Mouse (Mus musculus): ENCODE data around the gene Dazl. TPM values are rescaled to one million over a fixed set of nuclear protein-coding genes. Genes with fewer than 3 reads are reported as not detected.
"Not testable (repeated sequence)": the region's sequence is repeated elsewhere in the genome, so short reads cannot be mapped to it uniquely, and the experiment has no call there.

Dazl gene
- polyA plus RNA-seq, 1 experiment from 2014 or later, result 0.12 TPM

DNA sequence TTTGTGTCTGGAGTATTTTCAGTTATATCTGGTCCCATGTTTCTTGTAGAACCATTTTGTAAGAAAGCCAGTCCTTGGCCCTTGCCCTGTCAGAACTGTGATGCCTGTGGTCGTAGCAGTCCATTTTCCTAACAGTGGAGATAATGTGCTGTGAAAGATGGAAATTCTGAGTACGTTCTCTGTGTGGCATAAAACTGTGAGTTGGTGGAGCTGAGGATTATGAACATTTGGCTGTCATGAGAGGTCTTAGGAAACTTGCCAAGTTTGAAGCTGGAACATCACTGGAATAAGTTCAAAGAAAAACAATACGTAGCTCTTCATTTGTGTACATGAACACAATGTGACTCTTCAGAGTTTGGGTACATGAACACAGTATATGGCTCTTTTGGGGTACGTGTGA lies 31.8 kb downstream of the Dazl start:
- not testable (repeated sequence) for H3K27me3 ChIP-seq; H3K4me2 ChIP-seq; H3K4me3 ChIP-seq; H3K27ac ChIP-seq; H3K9me3 ChIP-seq; H3K36me3 ChIP-seq; ATAC-seq (ENCODE audit: insufficient number of reproducible peaks, low FRiP score, low TSS enrichment, low read depth); H3K4me1 ChIP-seq; H3K9ac ChIP-seq
- WGBS, result 65% methylated on average over 4 of the region's 4 CpGs

DNA sequence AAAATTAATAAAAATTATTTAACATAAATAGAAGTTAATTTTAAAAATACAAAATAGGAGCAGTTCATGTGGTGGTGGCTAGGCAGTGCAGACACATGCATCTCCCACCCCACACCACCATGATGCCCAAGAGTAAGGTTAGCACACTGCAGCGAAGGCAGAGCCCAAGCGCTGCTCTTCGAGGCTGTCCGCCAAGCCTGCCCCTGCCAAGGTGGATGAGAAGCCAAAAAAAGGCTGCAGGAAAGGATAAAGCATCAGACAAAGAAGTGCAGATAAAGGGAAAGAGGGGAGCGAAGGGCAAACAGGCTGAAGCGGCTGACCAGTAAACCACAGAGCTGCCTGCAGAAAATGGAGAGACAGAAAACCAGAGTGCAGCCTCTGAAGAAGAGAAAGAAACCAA lies 32.6 kb downstream of the Dazl start:
- no peaks in the 10 kb centered on the region for H3K27me3 ChIP-seq
- no peak overlapping the region for H3K4me3 ChIP-seq
- H3K4me2 ChIP-seq, result no peak overlapping the region
- H3K9ac ChIP-seq, result no peak overlapping the region
- no peaks in the 10 kb centered on the region for H3K4me1 ChIP-seq
- H3K36me3 ChIP-seq, result no peaks in the 10 kb centered on the region
- H3K27ac ChIP-seq, result no peak overlapping the region
- H3K9me3 ChIP-seq, result no peaks in the 10 kb centered on the region
- 94% methylated on average over 6 of the region's 6 CpGs for WGBS
- ATAC-seq (ENCODE audit: insufficient number of reproducible peaks, low FRiP score, low TSS enrichment, low read depth), result no peak

DNA sequence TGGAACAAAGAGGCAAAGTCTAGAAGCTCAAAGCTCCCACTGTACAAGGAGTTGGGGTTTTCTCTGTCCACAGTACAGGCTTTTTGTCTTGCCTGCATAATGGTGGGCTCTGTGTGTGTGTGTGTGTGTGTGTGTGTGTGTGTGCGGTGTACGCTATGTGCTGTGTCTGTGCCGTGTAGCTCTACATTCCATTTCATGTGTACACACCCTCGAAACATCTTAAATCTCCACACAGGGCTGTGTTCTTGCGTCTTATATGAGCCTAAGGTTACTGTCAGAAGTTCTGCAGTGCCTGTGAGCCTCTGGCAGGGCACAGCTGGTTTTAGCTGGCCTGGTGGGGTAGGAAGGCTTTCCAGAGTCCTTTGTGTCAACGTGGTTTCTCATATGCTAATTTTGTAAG lies 46.8 kb downstream of the Dazl start:
- ATAC-seq (ENCODE audit: insufficient number of reproducible peaks, low FRiP score, low TSS enrichment, low read depth), result no peak
- no peak overlapping the region for H3K4me3 ChIP-seq
- H3K4me1 ChIP-seq, result no peaks in the 10 kb centered on the region
- H3K27ac ChIP-seq, result no peak overlapping the region
- no peaks in the 10 kb centered on the region for H3K9me3 ChIP-seq
- no peak overlapping the region for H3K9ac ChIP-seq
- H3K36me3 ChIP-seq, result no peaks in the 10 kb centered on the region
- H3K4me2 ChIP-seq, result no peak overlapping the region
- 73% methylated on average over 6 of the region's 6 CpGs for WGBS
- no peaks in the 10 kb centered on the region for H3K27me3 ChIP-seq

DNA sequence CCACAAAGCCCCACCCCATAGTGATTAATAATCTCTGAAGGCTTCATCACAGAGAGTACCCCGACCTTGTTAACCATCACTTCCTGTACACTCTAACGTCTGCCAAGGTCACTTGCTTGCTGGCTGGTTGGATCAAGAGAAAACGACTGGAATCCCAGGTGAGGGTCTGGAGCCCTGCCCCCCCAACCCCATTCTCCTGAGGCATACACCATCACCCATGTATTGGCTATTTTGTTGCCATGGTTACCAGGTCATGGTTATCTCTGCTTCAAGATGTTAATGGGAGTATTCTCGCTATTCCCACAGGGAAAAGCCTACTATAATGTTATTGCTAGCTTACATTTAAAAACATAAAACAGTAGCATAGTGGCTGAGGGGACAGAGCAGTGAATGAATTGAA lies 48.8 kb downstream of the Dazl start:
- Histone ChIP-seq H3K9me3 (no peaks in the 10 kb centered on the region), H3K36me3 (no peaks in the 10 kb centered on the region), H3K4me3 (no peak overlapping the region), H3K27ac (no peak overlapping the region), H3K9ac (no peak overlapping the region), H3K4me1 (no peaks in the 10 kb centered on the region), H3K4me2 (no peak overlapping the region), H3K27me3 (no peaks in the 10 kb centered on the region)
- WGBS, result 60% methylated on average over 4 of the region's 4 CpGs
- no peak for ATAC-seq (ENCODE audit: insufficient number of reproducible peaks, low FRiP score, low TSS enrichment, low read depth)

DNA sequence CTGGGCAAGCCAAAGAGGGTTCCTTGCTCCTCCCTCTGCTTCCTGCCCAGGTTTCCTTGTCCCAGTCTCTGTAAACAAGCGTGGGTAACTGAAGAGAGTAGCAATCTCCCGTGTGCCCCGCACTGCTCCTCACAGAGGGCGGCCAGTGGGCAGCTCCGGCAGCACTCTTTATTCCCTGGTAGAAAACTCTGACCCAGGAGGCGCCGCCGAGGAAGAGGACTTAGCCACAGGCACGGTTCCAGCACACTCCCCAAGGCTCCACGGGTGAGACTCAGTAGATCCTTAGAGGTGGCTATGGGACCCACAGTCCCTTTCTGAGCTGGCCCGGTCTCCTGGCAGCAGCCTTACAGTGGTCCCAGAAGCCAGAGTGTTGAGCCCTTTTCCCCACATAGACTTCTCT lies 50.1 kb downstream of the Dazl start:
- no peaks in the 10 kb centered on the region for H3K9me3 ChIP-seq
- H3K4me3 ChIP-seq, result no peak overlapping the region
- WGBS, result 84% methylated on average over 11 of the region's 11 CpGs
- no peak for ATAC-seq (ENCODE audit: insufficient number of reproducible peaks, low FRiP score, low TSS enrichment, low read depth)
- H3K27ac ChIP-seq, result no peak overlapping the region
- no peaks in the 10 kb centered on the region for H3K4me1 ChIP-seq
- H3K27me3 ChIP-seq, result peaks cover 2% of the 10 kb centered on the region; the same call in 1 of the 2 replicates
- no peak overlapping the region for H3K4me2 ChIP-seq
- H3K36me3 ChIP-seq, result no peaks in the 10 kb centered on the region
- H3K9ac ChIP-seq, result no peak overlapping the region

DNA sequence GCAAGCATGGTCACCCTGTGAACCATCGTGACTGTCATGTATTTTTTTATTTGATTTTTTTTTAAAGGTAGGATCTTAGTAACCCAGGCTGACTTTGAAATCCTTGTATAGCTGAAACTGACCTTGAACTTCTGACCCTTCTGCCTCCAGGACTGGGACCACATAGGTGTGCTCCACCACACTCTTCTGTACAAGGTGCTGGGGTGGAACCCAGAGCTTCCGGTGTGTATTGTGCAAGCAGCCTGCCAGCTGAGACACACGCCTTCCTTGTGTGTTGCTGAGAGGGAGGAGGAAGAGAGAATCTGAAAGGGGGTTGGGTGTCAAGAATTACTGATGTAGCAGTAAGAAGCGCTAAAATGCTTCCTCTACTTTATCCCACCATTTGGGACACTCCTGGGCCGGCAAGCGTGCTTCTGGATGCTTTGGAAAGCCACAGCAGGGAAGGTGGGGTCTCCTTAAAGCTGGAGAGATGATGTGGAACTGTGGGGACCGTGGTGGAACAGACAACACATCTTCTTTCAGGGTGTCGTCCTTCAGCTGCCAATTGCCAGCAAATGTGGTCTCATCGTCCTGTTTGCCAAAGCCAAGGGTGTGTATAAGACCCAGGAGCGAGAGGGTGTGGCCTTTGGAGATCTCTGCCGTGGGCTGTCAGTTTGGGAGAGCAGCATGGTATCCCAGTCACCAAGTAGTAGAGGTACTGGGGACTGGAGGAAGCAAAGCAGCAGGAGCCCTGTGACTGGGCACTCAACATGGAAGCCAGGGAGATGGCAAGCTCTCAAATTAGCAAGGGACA lies 55.4 kb downstream of the Dazl start:
- Histone ChIP-seq H3K9me3 (no peaks in the 10 kb centered on the region), H3K27me3 (peaks cover 8% of the 10 kb centered on the region; the same call in 1 of the 2 replicates), H3K4me1 (peaks cover 7% of the 10 kb centered on the region), H3K4me3 (no peak overlapping the region), H3K36me3 (no peaks in the 10 kb centered on the region), H3K4me2 (no peak overlapping the region), H3K9ac (no peak overlapping the region), H3K27ac (no peak overlapping the region)
- no peak; the same call in 1 of the 2 replicates for ATAC-seq (ENCODE audit: insufficient number of reproducible peaks, low FRiP score, low TSS enrichment, low read depth)
- WGBS, result 64% methylated on average over 11 of the region's 11 CpGs

DNA sequence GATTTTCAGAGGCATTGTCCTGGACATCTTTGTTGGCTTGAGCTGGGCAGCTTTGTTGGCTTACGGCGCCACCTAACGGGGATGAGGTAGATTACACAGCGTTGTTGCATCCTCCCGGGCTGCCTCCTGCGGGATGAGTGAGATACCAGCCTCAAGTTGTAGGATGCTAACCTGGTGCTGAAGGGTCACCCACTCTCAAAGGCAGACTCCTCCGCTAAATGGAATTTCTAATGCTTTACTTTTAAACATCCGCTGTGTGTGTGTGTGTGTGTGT lies 56.1 kb downstream of the Dazl start:
- 5% methylated on average over 8 of the region's 8 CpGs for WGBS
- H3K9ac ChIP-seq, result no peak overlapping the region
- no peaks in the 10 kb centered on the region for H3K36me3 ChIP-seq
- H3K27ac ChIP-seq, result no peak overlapping the region
- ATAC-seq (ENCODE audit: insufficient number of reproducible peaks, low FRiP score, low TSS enrichment, low read depth), result no peak
- H3K4me2 ChIP-seq, result no peak overlapping the region
- H3K4me3 ChIP-seq, result no peak overlapping the region
- H3K9me3 ChIP-seq, result no peaks in the 10 kb centered on the region
- peaks cover 8% of the 10 kb centered on the region; the same call in 1 of the 2 replicates for H3K27me3 ChIP-seq
- H3K4me1 ChIP-seq, result peaks cover 7% of the 10 kb centered on the region

DNA sequence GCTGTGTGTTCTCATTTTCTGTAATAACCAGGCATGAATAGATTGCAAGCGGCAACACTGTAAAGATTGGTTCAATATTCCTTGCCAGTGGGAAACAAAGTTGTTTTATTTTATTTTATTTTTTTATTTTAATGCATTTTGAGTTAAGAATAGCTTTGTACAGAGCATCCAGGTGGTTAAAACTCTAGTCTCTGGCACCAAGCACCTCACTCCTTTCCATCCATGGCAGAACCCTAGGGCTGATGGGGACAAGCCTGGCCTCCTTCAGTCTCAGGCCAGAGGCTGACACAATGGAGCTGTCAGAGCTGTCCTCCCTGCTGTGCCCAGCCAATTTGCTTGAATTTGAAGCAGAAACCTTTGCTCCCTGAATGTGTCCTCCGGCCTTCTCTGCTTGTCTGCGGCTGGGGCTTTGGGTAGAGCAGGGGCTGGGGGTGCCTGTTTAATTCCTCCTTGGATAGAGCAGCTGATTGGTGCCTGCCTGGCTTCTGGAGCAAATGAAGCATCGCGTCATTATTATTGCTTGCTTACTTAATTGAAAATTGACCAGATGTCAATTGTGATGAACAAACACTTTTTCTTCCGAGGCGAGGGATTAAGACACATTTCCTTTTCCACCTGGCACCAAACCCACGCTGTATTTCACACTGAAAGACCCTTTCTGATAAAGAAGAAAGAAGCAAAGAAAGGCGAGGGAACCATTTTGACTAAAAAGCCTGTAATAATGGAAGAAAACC lies 56.6 kb downstream of the Dazl start:
- Histone ChIP-seq H3K9me3 (no peaks in the 10 kb centered on the region), H3K4me2 (no peak overlapping the region), H3K4me1 (peaks cover 7% of the 10 kb centered on the region), H3K4me3 (no peak overlapping the region), H3K9ac (no peak overlapping the region), H3K27ac (no peak overlapping the region), H3K27me3 (peaks cover 8% of the 10 kb centered on the region; the same call in 1 of the 2 replicates), H3K36me3 (no peaks in the 10 kb centered on the region)
- ATAC-seq (ENCODE audit: insufficient number of reproducible peaks, low FRiP score, low TSS enrichment, low read depth), result no peak
- WGBS, result 39% methylated on average over 9 of the region's 9 CpGs

DNA sequence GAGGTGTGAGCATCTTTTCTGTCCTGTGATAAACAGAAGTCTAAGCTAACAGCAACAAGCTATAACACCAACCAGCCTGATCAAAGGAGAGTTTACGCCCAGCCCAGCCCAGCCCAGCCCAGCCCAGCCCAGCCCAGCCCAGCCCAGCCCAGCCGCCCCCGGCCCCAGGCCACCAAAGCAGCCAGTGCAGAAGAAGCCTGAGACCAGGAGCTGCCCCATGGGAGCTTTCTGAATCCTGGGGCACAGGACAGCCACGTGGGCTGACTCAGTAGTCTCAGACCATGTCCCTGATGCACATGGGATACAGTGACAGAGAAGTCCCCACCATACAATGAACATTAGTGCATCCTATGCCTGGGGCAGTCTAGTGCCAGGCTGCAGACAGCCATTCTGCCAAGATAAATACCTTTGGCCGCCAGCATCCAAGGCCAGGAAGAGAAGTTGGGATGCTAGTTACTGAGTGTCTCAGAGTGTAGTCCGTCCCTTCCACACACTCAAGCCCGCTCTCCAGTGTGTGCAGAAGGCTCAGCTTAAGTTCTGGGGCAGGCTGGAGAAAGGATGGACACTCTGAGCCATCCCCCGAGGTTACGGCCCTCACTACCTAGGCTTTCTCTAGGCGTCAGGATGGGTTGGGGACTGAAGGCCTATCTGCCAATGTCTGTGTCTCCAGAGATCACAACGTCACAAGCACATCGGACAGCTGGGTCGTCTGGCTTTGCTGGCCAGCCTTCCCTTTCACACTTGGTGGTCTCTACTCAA lies 57.3 kb downstream of the Dazl start:
- H3K36me3 ChIP-seq, result no peaks in the 10 kb centered on the region
- no peak overlapping the region for H3K9ac ChIP-seq
- H3K4me2 ChIP-seq, result no peak overlapping the region
- H3K27ac ChIP-seq, result no peak overlapping the region
- peaks cover 7% of the 10 kb centered on the region for H3K4me1 ChIP-seq
- H3K4me3 ChIP-seq, result no peak overlapping the region
- H3K9me3 ChIP-seq, result no peaks in the 10 kb centered on the region
- peaks cover 8% of the 10 kb centered on the region; the same call in 1 of the 2 replicates for H3K27me3 ChIP-seq
- ATAC-seq (ENCODE audit: insufficient number of reproducible peaks, low FRiP score, low TSS enrichment, low read depth), result no peak
- WGBS, result 56% methylated on average over 13 of the region's 13 CpGs

DNA sequence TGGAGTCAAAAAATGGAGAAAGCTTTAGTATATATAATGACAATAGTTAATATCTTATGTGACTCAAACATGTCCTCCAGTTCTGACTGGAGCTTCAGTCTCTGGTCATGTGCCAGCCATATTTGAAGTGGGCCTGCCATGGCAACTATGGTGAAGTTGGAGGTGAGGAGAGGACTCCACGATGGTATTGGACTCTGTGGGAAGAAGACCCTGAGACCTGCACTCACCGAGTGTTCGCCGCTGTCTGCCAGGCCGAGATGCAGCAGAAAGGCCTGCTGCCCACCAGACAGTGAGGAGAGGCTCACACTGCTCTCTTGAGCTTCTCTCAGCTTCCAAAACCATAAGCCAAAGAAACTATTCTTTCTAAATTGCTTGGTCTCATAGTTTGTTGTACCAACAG lies 59.5 kb downstream of the Dazl start:
- Histone ChIP-seq H3K27me3 (peaks cover 8% of the 10 kb centered on the region; the same call in 1 of the 2 replicates), H3K36me3 (no peaks in the 10 kb centered on the region), H3K4me3 (no peak overlapping the region), H3K9me3 (no peaks in the 10 kb centered on the region), H3K9ac (no peak overlapping the region), H3K27ac (no peak overlapping the region), H3K4me2 (no peak overlapping the region), H3K4me1 (peaks cover 12% of the 10 kb centered on the region)
- ATAC-seq (ENCODE audit: insufficient number of reproducible peaks, low FRiP score, low TSS enrichment, low read depth), result no peak
- 89% methylated on average over 5 of the region's 5 CpGs for WGBS

DNA sequence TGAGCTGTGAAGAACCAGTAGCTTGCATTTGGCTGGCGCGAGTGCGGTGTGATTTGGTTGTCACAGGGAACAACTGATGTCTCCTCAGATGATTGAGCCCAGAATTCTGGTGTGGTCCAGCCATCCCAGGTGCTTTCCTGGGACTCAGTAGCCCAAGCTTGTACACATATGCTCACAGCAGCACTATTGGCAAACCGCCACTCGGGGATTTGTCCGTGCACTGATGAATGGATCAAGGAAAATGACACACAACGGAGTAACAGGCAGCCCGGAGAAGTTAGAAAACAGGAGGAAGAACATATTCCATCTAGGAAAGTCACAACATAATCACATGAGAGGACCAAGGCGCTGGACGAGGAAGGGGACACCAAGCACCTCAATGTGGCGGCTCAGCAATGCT lies 60.6 kb downstream of the Dazl start:
- H3K36me3 ChIP-seq, result no peaks in the 10 kb centered on the region
- no peak for ATAC-seq (ENCODE audit: insufficient number of reproducible peaks, low FRiP score, low TSS enrichment, low read depth)
- no peaks in the 10 kb centered on the region for H3K9me3 ChIP-seq
- H3K27me3 ChIP-seq, result 0 out of 2 replicates have a peak, but pooled peaks cover under 1% of the 10 kb centered on the region
- no peak overlapping the region for H3K27ac ChIP-seq
- WGBS, result 91% methylated on average over 11 of the region's 11 CpGs
- no peak overlapping the region for H3K9ac ChIP-seq
- peaks cover 12% of the 10 kb centered on the region for H3K4me1 ChIP-seq
- no peak overlapping the region for H3K4me3 ChIP-seq
- no peak overlapping the region for H3K4me2 ChIP-seq

DNA sequence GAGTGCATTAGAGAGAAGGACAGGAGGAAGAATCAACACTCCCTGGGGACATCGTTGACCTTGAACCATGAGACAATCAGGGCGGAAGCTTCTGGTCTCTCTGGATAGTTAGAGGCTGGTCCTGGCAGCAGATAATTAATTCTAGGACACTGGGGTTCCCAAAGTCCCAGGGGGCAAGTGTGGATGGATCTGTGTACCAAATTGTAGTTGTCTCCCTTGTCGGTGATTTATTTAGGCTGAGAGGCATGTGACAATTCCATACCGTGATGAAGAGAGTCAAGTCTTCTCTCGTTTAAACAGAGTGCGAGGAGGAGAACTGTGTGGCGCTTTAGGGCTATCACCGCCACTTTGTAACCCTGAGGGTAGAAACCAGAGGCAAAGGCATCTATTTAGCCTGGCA lies 62.2 kb downstream of the Dazl start:
- Histone ChIP-seq H3K4me1 (peaks cover 9% of the 10 kb centered on the region), H3K36me3 (no peaks in the 10 kb centered on the region), H3K27me3 (no peaks in the 10 kb centered on the region), H3K4me2 (no peak overlapping the region), H3K9ac (no peak overlapping the region), H3K27ac (no peak overlapping the region), H3K4me3 (no peak overlapping the region), H3K9me3 (no peaks in the 10 kb centered on the region)
- ATAC-seq (ENCODE audit: insufficient number of reproducible peaks, low FRiP score, low TSS enrichment, low read depth), result no peak
- WGBS, result 88% methylated on average over 8 of the region's 8 CpGs

Measured in limb, embryonic 15.5 days (tissue).